Mouse (Mus musculus) left cerebral cortex, adult 2 months (tissue): ENCODE results near the gene Acly. TPM values are rescaled to one million over a fixed set of nuclear protein-coding genes. Genes with fewer than 3 reads are reported as not detected.

Experiments used
- DNase-seq, 2 experiments: peaks; one replicate each; pipeline ENCODE4 v3.0.0; 2021 to 2022; ENCODE audit warnings: low spot score in 2 of 2, mixed read lengths in 1 of 2; ENCODE audit errors: extremely low spot score in 1 of 2
- H3K27ac ChIP-seq: fragments of 200-600 bp; 2 replicates; pipeline ENCODE4 v1.8.1; 2022
- H3K4me3 ChIP-seq: fragments of 200-600 bp; 2 replicates; pipeline ENCODE4 v1.8.1; 2022
- CTCF ChIP-seq: fragments of 200-600 bp; IDR thresholded peaks from 2 replicates; pipeline ENCODE4 v1.8.1; 2022; ENCODE audit warnings: antibody characterized with exemption, mild to moderate bottlenecking, moderate library complexity
- intact Hi-C: fragments of 180-260 bp; cut with DNase I; formaldehyde crosslinking; loops from one replicate; pipeline ENCODE4 v1.15.1; 2025
- total RNA-seq, 2 experiments: library from RNA; stranded (reverse); gene quantifications; 2 replicates each; pipeline ENCODE4 v1.2.3; 2021

Acly gene
- total RNA-seq, 2 experiments from 2014 or later, result 119 to 131 TPM

DNA sequence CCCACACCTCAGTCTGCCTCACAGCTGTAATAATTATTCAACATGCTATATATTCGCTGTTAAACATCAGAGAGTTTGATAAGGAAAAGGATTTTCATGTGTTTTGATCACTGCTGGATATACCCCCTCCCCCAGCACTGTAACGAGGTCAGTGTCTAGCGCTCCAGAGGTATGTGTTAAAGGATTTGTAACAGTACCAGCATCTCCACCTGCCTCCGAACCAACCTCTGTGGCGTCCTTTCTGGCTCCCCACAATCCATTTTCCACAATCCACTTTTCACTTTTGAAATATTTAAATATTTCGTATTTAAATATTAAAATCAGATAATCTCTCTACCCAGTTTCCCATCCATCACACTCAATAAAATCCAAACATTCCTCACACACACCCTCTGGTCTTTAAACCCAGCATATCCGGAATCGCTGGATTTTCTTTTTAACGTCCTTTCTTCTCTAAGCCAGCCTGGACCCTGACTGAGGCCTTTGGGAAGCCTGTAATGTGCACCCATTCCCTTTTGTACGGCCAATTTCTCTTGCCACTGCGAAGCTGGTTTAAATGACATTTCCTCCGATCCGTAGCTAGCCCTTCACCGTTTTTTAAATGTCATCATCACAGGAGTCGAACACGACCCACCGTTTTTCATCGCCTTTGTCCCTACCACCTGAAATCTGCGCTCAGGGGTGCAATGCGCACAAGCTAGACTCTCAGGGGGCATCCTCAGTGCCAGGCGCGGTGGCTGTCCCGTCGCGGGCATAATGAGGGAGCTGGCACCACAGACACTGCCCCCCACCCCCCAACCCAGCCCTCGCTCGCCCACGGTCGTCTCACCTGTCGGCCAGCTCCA is 56.2 kb downstream of the Acly start:
- TF ChIP-seq CTCF, result no peak
- intact Hi-C loops, result loop anchor here (2.0 to 5.0 kb wide), 2 partner anchors 45 to 109 kb away; no protein-coding TSS in a partner anchor
- Histone ChIP-seq H3K4me3 (peak overlapping the region; percentile 76), H3K27ac (peak overlapping the region; percentile 84)
- DNase-seq, result peak in 1 of 2 experiments; percentile 34

DNA sequence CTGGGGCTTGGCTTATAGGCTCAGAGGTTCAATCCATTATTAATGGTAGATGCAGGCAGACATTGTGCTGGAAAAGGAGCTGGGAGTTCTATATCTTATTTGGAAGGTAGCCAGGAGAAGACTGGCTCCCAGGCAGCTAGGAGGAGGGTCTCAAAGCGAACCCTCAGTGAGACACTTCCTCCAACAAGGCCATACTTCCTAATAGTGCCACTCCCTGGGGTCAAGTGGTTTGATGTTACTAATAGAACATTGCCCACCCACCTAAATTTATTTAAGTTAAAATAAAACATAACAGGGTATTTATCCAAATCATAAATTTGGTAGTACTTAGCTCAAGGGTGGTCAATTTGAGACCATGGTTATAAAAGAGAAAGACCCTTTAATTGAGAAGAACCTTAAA is 62.0 kb downstream of the Acly start:
- Histone ChIP-seq H3K27ac (no peak overlapping the region), H3K4me3 (no peak overlapping the region)
- intact Hi-C loops, result no loop called here
- TF ChIP-seq CTCF, result no peak
- no peak for DNase-seq

DNA sequence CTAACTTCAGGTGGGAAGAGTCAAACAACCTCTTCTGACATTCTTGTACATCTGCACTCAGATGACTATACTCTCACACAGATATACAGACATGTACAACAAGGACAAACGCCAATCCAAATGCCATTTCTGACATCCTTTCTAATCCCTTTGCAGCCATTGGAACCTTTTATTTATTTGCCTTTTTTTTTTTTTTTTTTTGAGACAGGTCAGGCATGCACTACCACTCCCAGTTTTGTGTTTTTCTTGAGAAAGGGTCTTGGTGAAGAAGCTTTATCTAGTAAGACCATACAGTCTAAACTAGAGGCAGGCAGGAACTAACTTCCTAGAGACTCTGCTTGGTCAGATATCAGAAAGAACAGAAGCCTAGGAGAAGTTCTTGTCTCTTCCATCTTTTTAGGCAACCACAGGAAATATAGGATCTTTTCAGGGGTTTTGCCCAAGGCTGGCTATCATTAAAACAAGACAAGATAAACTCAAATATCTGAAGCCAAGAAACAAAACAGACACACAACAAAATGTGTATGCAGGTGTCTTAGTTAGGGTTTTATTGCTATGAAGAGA is 62.5 kb downstream of the Acly start:
- H3K27ac ChIP-seq, result no peak overlapping the region
- H3K4me3 ChIP-seq, result no peak overlapping the region
- intact Hi-C loops, result no loop called here
- DNase-seq, result no peak
- no peak for TF ChIP-seq CTCF

DNA sequence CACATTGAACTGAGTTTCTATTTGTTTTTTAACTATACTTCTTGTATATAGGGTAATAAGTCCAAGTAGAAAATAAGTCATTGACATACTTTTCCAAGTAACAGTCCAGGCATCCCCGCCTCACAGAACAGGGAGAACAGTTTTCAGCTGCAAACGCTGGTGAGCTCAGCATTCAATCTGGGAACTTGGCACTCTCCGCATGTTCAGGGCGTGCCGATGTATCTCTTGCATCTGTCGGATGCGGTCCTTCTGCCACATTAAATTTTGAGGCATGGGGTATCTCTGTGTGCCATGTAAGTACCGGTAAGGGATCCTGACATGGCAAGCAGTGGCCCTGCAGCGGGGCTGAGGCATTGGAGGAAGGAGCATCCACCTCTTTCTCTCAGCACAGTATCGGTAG is 65.1 kb downstream of the Acly start:
- TF ChIP-seq CTCF, result no peak
- Histone ChIP-seq H3K27ac (no peak overlapping the region), H3K4me3 (no peak overlapping the region)
- intact Hi-C loops, result no loop called here
- no peak for DNase-seq

DNA sequence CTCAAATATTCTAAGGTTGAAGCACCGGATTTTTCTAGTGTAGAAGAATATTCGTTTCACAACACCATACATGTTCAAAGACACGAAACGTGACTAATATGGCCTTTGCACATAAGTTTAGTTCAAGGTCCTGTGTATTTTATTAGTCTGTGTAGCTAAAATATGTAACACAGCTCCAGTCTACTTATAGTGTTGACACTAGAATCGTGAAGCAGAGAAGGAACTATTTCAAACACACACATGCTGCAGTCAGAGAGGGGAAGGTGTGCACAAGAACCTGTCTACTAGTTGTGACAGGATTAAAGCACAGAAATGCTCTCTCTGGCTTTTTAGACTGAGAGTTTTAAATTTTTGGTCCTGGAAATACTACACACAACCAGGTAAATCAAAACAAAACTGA is 70.1 kb downstream of the Acly start:
- Histone ChIP-seq H3K4me3 (no peak overlapping the region), H3K27ac (no peak overlapping the region)
- no peak for TF ChIP-seq CTCF
- no peak for DNase-seq
- intact Hi-C loops, result no loop called here

DNA sequence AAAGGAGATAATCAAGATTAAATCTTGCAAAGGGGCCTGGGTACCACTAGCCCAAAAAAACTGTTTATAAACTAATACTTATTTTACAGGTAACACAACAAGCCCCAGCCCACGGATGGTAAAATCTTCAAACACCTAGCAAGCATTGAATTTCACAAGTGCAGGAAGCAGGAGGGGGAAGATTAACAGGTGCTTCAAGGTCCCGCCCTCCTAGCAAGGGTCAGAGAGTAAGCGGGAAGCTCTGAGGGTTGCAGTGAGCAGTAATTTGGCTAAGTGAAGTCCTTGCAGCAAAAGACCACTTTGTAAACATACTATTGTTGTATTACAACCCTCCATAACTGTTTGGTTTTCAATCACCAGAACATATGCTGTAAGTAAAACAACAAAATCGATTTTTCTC is 70.6 kb downstream of the Acly start:
- no peak for DNase-seq
- intact Hi-C loops, result no loop called here
- no peak overlapping the region for H3K27ac ChIP-seq
- no peak overlapping the region for H3K4me3 ChIP-seq
- TF ChIP-seq CTCF, result no peak

DNA sequence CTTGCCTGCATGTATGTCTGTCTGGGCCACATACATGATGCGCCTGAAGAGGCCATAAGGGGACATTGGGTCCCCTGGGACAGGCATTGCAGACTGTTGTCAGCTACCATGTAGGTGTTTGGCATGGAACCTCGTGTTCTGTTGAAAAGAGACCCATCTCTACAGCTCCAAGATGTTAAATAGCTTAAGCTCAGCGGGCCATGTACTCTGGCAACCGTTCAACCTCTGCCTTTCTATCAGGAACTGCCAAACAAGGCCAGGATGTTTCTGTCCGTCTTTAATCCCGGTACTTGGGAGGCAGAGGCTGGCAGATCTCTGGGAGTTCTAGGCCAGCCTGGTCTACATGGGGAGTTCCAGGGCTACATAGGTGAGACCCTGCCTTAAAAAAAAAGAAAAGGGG is 85.2 kb downstream of the Acly start:
- no peak for TF ChIP-seq CTCF
- H3K4me3 ChIP-seq, result no peak overlapping the region
- no peak for DNase-seq
- intact Hi-C loops, result no loop called here
- no peak overlapping the region for H3K27ac ChIP-seq

DNA sequence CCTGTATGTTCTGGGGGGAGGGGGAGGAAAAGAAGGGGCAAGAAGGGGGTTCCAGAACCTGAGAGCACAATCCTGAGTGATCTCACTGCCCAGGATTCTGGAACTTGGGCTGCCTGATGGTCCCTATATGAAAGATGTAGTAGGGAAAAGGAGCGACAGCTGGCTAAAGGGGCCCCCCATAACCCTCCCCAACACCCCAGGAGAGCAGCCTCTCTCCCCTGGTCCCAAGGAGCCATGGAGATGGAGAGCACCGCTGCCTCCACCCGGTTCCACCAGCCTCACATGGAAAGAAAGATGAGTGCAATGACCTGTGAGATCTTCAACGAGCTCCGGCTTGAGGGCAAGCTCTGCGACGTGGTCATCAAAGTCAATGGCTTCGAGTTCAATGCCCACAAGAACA is 86.0 kb downstream of the Acly start, which contains the start of the genes Nt5c3b and Klhl10:
Nt5c3b (minus strand) TSS at position 12 of the 400 bp plus-strand sequence.
Klhl10 (plus strand) TSS at position 121 of the 400 bp plus-strand sequence.
- intact Hi-C loops, result no loop called here
- no peak for DNase-seq
- H3K27ac ChIP-seq, result peak within 1 kb of the TSS; percentile 91
- H3K4me3 ChIP-seq, result peak within 1 kb of the TSS; percentile 72
- TF ChIP-seq CTCF, result no peak

DNA sequence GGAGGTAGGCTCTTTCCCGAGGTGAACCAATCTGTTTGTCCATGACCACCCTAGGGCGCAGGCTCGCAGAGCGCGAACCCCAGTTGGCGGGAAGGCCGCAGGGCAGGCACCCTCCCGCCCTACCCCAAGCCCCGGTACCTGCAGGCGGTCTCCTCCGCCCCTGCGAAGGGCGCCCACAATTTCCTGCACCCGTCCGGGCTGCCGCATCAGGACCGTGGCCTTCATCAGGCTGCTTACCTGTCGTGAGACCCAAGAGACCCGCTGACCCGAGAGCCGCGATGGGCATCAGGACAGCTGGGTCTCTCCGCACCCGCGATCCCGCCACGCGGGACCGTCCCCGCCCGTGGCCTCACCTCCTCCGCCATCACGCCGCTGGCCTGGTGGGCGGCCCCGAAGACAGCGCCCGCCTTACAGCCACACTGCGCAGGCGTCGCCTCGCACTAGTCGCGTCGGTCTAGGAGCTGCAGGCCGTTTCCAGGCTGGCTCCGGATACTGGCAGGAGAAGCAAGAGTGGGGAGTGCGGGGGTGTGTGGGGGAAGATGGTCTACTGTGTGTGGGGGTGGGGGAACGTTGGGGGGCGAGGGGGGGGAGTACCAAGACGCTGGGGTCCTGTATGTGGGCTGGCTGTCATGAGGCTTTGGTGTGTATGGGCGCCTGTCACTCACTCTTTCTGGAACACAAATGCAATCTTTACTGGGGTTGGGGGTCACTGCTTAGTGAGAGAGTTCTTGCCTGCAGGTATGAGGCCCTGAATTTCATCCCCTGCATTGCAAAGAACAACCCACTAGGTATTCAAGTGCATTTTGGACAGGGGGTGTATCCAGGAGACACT is 86.9 kb downstream of the Acly start:
- no peak for TF ChIP-seq CTCF
- Histone ChIP-seq H3K4me3 (peak overlapping the region; percentile 72), H3K27ac (peak overlapping the region; percentile 91)
- intact Hi-C loops, result no loop called here
- DNase-seq, result peak; percentile 84

DNA sequence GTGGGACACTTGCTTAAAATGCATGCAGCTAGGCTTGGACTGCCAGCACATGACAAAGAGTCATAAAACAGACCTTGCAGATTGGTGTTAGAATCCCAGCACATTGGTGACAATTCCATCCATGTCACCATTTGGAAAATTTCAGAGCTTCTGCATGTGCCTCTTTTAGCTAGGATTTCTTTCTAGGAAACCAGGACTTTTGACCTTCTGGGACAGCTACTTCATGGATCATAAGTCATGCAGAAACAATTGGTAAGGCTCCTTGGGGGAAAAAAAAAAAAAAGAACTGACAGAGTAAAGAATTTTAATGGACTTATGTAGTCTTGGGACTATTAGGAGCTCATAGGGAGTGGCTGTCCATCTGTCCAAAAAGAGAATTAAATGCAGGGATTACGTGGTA is 89.9 kb downstream of the Acly start:
- TF ChIP-seq CTCF, result no peak
- DNase-seq, result no peak
- no peak overlapping the region for H3K4me3 ChIP-seq
- intact Hi-C loops, result no loop called here
- no peak overlapping the region for H3K27ac ChIP-seq

DNA sequence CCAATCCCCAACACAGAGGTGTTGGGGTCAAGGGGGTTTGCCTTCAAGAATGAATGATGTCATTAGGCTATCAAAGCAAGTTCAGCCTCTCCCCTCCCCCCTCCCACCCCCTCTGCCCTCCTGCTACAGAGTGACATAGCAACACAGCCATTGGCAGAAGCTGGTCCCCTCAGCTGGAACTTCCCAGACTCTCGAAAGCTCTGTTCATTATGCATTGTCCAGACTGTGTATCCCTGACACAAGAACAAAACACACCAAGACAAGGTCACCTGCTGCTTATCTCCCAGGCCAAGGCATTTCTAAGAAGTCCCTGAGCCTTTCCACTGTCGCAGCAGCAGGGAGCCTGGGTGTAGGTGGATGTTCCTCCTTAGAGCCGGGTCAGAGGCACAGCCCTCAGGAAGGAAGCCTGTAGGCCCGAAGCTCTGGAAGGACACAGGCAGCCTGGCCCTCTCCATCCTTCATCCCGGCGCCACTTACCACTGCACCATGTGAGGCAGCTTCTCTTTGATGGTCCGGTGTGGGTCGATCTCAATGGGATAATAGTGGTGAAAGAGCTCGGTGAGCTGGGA is 92.0 kb downstream of the Acly start:
- TF ChIP-seq CTCF, result no peak
- intact Hi-C loops, result no loop called here
- no peak for DNase-seq
- H3K27ac ChIP-seq, result no peak overlapping the region
- no peak overlapping the region for H3K4me3 ChIP-seq

DNA sequence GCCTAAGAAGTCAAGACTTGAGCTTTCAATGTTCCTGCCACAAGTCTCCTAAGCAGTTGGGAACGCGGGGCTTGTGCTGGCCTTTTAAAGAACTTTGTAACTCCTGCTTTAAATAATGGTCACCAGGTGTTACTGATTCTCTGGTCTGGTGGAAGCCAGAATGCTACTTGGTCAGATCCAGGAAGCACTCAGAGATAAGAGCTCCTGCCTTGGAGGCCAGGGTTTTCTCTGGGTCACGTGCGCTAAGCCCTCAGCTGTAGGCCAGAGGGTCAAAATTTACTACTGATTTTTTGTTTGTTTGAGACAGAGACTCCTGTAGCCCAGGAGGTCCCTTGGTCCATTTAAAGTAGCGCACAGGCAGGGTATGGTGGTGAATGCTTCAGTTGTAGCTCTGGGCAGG is 95.8 kb downstream of the Acly start:
- no peak for TF ChIP-seq CTCF
- H3K27ac ChIP-seq, result no peak overlapping the region
- intact Hi-C loops, result no loop called here
- no peak overlapping the region for H3K4me3 ChIP-seq
- no peak for DNase-seq
